Mouse (Mus musculus) C2C12 (cell line): ENCODE measurements at regions not wholly inside any gene's neighbourhood (a gene's known extent, or its start where the extent isn't known, plus 50 kb on each side); places are given as distances from the start of the nearest gene placed in this dataset.

Experiments used
- H3K27me3 ChIP-seq: one replicate; pipeline ENCODE4 v1.6.1; 2011; ENCODE audit not compliant: control insufficient read depth, insufficient read depth, insufficient read length
- H3K36me3 ChIP-seq: one replicate; pipeline ENCODE4 v1.6.1; 2011; ENCODE audit not compliant: control insufficient read depth, insufficient read depth
- H3K4me3 ChIP-seq: one replicate; pipeline ENCODE4 v1.5.1; 2011; ENCODE audit warnings: mild to moderate bottlenecking, control low read depth; ENCODE audit not compliant: poor library complexity, insufficient read depth, severe bottlenecking
- H3K79me2 ChIP-seq: one replicate; pipeline ENCODE4 v1.6.1; 2011; ENCODE audit not compliant: control insufficient read depth, insufficient read depth
- H3K79me3 ChIP-seq: one replicate; pipeline ENCODE4 v1.6.1; 2011; ENCODE audit warnings: low read depth, control low read depth
- H3ac ChIP-seq: one replicate; pipeline ENCODE3; 2011; ENCODE audit warnings: low read depth; ENCODE audit not compliant: control insufficient read depth, insufficient read length
- CEBPB ChIP-seq: IDR thresholded peaks from one replicate; pipeline ENCODE4 v1.6.1; 2011; ENCODE audit warnings: low read depth, mild to moderate bottlenecking, control low read depth, moderate library complexity
- CTCF ChIP-seq: IDR thresholded peaks from one replicate; pipeline ENCODE4 v1.5.1; 2011; ENCODE audit not compliant: control insufficient read depth, insufficient read depth, insufficient read length
- FOSL1 ChIP-seq: IDR thresholded peaks from one replicate; pipeline ENCODE4 v1.8.0; 2011; ENCODE audit warnings: mild to moderate bottlenecking, low read length; ENCODE audit not compliant: poor library complexity, insufficient read depth, severe bottlenecking
- MAX ChIP-seq: IDR thresholded peaks from one replicate; pipeline ENCODE4 v1.6.1; 2011; ENCODE audit warnings: mild to moderate bottlenecking, control low read depth
- MYOD1 ChIP-seq: IDR thresholded peaks from one replicate; pipeline ENCODE4 v1.6.1; 2011; ENCODE audit warnings: low read depth; ENCODE audit not compliant: control insufficient read depth, insufficient read length
- MYOG ChIP-seq: IDR thresholded peaks from one replicate; pipeline ENCODE4 v1.6.1; 2011; ENCODE audit not compliant: control insufficient read depth, insufficient read length; ENCODE audit errors: extremely low read depth
- USF1 ChIP-seq: IDR thresholded peaks from one replicate; pipeline ENCODE4 v1.6.1; 2011; ENCODE audit warnings: low read depth, mild to moderate bottlenecking, control low read depth, moderate library complexity

DNA sequence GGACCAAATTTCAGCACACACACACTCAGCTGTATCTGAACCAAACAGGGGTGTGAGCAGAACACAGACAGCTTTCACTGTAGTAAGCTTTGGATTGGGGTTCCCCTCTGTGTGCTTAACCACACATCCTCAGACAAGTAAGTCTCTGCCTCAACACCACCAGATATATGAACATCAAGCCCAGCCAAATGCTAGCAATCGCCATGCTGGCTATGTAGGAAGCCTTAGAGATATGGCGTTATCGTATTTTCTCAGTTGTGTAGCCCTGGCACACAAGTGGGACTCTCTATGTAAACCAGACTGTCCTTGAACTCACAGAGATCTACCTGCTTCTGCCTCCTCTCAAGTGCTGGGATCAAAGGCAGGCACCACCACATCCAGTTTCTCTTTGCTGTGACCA, 99.9 kb upstream of the Plcl2 start:
- H3K4me3 ChIP-seq, result no peak overlapping the region
- H3K79me2 ChIP-seq, result no peaks in the 10 kb centered on the region
- H3ac ChIP-seq, result no peak overlapping the region
- H3K36me3 ChIP-seq, result no peaks in the 10 kb centered on the region
- TF ChIP-seq FOSL1, result no peak
- no peaks in the 10 kb centered on the region for H3K27me3 ChIP-seq
- H3K79me3 ChIP-seq, result no peaks in the 10 kb centered on the region

DNA sequence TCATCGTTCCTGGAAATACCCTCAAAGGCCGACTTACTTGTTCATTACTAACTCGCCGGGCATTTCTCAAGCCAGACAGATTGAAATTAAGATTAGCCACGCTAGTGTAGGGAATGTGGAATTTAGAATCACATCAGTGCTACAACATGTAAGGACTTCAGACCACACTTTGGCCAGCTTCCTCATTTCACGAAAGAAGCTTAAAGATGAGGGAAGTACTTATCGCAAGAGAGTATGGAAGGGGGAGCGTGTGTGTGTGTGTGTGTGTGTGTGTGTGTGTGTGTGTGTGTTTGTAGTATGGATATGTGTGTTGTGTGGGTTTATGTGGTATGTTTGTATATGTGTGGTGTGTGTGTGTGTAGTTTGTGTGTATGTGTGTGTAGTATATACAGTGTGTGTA, 99.3 kb upstream of the Plcl2 start:
- H3ac ChIP-seq, result no peak overlapping the region
- no peaks in the 10 kb centered on the region for H3K79me2 ChIP-seq
- TF ChIP-seq MYOG (no peak), CEBPB (no peak), USF1 (no peak), MYOD1 (no peak), MAX (no peak), CTCF (no peak), FOSL1 (no peak)
- H3K4me3 ChIP-seq, result no peak overlapping the region
- H3K79me3 ChIP-seq, result no peaks in the 10 kb centered on the region
- H3K27me3 ChIP-seq, result no peaks in the 10 kb centered on the region
- H3K36me3 ChIP-seq, result no peaks in the 10 kb centered on the region

DNA sequence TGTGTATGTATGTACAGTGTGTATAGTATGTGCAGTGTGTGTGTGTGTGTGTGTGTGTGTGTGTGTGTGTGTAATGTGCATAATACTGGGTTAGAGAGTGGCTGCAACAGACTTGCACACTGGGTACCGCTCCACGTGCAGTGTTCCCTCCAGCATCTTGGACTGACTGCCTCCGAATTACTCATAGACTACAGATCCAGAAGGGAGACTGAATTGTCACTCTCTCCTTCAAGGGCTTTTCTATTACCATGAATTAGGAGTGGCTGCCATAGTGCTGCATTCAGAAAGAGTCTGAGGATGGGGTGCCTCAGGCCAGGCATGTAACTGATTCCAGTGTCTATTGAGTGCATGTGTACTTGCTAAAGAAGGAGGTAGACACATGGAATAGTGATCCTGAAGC, 98.9 kb upstream of the Plcl2 start:
- no peak overlapping the region for H3K4me3 ChIP-seq
- no peaks in the 10 kb centered on the region for H3K79me2 ChIP-seq
- no peaks in the 10 kb centered on the region for H3K79me3 ChIP-seq
- no peak for TF ChIP-seq USF1
- no peak for TF ChIP-seq MYOG
- no peak for TF ChIP-seq CEBPB
- TF ChIP-seq FOSL1, result no peak
- no peak for TF ChIP-seq MYOD1
- no peak for TF ChIP-seq MAX
- TF ChIP-seq CTCF, result no peak
- H3K36me3 ChIP-seq, result no peaks in the 10 kb centered on the region
- H3ac ChIP-seq, result no peak overlapping the region
- H3K27me3 ChIP-seq, result no peaks in the 10 kb centered on the region

DNA sequence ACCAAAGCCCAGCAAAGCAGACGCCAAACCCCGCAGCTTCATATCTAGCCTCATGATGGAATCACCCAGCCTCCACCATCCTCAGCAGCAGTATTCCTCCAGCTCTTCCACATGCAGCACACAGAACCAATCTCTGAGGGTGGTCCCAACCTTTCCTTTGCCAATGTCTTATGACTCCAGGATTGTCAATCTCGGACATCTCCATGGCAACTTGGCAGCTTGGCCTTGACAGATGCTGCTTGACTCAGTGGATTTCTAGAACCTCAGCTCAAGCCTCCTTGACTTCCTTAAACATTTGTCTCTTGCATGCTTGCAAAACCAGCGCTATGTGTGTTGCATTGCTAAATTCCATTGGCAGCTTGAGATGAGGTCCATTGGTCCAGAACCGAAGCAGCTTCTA, 96.8 kb upstream of the Plcl2 start:
- TF ChIP-seq USF1 (no peak), CTCF (no peak), MYOD1 (no peak), MAX (no peak), FOSL1 (no peak), MYOG (no peak), CEBPB (no peak)
- no peaks in the 10 kb centered on the region for H3K36me3 ChIP-seq
- H3K79me2 ChIP-seq, result no peaks in the 10 kb centered on the region
- H3ac ChIP-seq, result no peak overlapping the region
- no peaks in the 10 kb centered on the region for H3K27me3 ChIP-seq
- no peaks in the 10 kb centered on the region for H3K79me3 ChIP-seq
- H3K4me3 ChIP-seq, result no peak overlapping the region

DNA sequence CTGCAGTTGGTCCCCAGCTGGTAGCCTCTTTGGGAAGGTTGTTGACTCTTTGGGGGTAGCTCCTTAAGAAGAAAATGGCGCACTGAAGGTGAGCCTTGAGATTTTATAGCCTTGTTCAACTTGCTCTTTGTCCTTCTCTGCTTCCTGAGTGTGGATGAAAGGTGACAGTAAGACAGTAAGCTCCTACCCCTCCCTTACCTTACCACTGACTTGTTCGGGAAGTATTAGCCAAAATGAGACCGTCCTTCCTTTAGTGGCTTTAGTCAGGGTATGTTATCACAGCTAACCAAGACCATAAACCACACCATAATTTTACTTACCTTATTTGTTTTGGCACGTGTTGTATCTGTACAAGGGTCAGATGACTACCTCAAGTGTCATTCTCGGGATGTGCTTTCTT, 95.3 kb upstream of the Plcl2 start:
- H3K4me3 ChIP-seq, result no peak overlapping the region

DNA sequence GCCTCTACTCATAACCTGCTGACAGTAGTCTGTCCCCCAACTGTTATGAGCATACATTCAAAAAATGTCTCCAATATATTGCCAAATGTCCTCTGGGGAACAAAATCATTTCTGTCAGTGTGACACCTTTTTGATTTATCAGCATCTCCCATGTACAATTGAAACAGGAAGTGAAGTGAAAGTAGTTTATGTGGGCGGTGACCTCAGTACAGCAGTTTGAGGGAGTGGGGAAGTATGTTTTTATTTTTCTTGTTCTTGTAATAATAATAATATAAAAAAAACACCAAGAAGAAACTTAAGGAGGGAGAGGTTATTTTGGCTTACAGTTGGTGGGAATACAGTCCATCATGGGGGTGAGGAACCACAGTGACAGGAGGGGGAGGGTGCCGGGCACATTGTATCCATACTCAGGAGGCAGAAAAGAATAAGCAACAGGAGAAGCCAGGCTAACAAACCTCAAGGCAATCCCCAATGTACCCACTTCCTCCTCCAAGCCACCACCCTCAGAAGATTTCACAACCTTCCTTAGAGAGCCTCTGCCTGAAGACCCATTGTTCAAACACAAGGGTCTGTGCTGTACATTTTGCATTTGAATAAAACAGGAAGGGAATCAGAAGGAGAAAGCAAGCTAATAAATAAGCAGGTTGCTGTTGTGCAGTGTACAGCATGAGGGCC, 93.7 kb upstream of the Plcl2 start:
- TF ChIP-seq MAX, result no peak
- Histone ChIP-seq H3K79me3 (no peaks in the 10 kb centered on the region), H3K36me3 (no peaks in the 10 kb centered on the region), H3K27me3 (no peaks in the 10 kb centered on the region), H3K79me2 (no peaks in the 10 kb centered on the region), H3K4me3 (no peak overlapping the region), H3ac (no peak overlapping the region)

More for the DNA sequence above, 95.3 kb upstream of the Plcl2 start:
- no peak for TF ChIP-seq USF1
- no peak for TF ChIP-seq MAX
- TF ChIP-seq MYOD1, result peak; percentile 4
- no peaks in the 10 kb centered on the region for H3K27me3 ChIP-seq
- H3ac ChIP-seq, result no peak overlapping the region
- H3K79me3 ChIP-seq, result no peaks in the 10 kb centered on the region
- no peaks in the 10 kb centered on the region for H3K36me3 ChIP-seq
- no peaks in the 10 kb centered on the region for H3K79me2 ChIP-seq
